In genomic region chr5:104072272-104072886, GRCm38 (mm10) we compare ENCODE assay signal across 10 mouse cellular contexts. TPM values are rescaled to one million over a fixed set of nuclear protein-coding genes. Genes with fewer than 3 reads are reported as not detected.
DNase-seq lines count a peak whose midpoint lies in the region; ATAC-seq and TF ChIP-seq lines count a peak whose summit lies in the region.
"Had no signal": no experiment of that assay in that cellular context is flagged by ENCODE, and none has a peak within 500 bp of the region (broad histone marks: within the 10 kb centered on the region; RNA-seq: fewer than 3 reads in every experiment).

No protein-coding gene starts in this region.

- H3K4me3 ChIP-seq in testis, adult 2 months (ENCODE audit: control insufficient read depth, low read depth, low read length): no peak overlapping the region; the same call in 1 of the 2 replicates
- no peak overlapping the region for H3K4me3 ChIP-seq in heart, embryonic 16.5 days (ENCODE audit: low read length)
- no peak overlapping the region for H3K4me3 ChIP-seq in liver, postnatal 0 days (ENCODE audit: low read depth, low read length)
- no peak overlapping the region for H3K4me3 ChIP-seq in left cerebral cortex, adult 2 months

- H3K4me1 ChIP-seq in testis, adult 2 months (ENCODE audit: control insufficient read depth, insufficient read depth, low read length): peaks cover 5% of the 10 kb centered on the region
- H3K4me1 ChIP-seq in heart, embryonic 16.5 days (ENCODE audit: control insufficient read depth, insufficient read depth, low read length): no peaks in the 10 kb centered on the region
- no peaks in the 10 kb centered on the region for H3K4me1 ChIP-seq in liver, postnatal 0 days (ENCODE audit: insufficient read depth)

- peak; percentile 92 for ATAC-seq in heart, embryonic 16.5 days (replicated peaks; ENCODE audit: extremely low read depth, insufficient read depth, low FRiP score)
- ATAC-seq in liver, postnatal 0 days: peak; percentile 57
- no peak for ATAC-seq in erythroid progenitor cell, adult 5-6 weeks (replicated peaks; ENCODE audit: low FRiP score, poor library complexity, severe bottlenecking)
- ATAC-seq: activated CD4-positive, CD25-positive, alpha-beta regulatory T cell, adult 4 months had no signal

- H3K27ac ChIP-seq in testis, adult 2 months (ENCODE audit: control insufficient read depth, insufficient read depth, low read depth, low read length): peak overlapping the region; percentile 27; the same call in 1 of the 2 replicates
- peak overlapping the region; percentile 58 for H3K27ac ChIP-seq in heart, embryonic 16.5 days (ENCODE audit: low read length)
- H3K27ac ChIP-seq in liver, postnatal 0 days (ENCODE audit: low read depth): no peak overlapping the region; the same call in 1 of the 2 replicates
- H3K27ac ChIP-seq in left cerebral cortex, adult 2 months: no peak overlapping the region

- H3K9me3 ChIP-seq in heart, embryonic 16.5 days (replicated peaks; ENCODE audit: control insufficient read depth, low read length): no peaks in the 10 kb centered on the region
- no peaks in the 10 kb centered on the region for H3K9me3 ChIP-seq in liver, postnatal 0 days (ENCODE audit: low read length)

- DNase-seq in testis, postnatal 14 days (ENCODE audit: low spot score): no peak
- no peak for DNase-seq in liver, postnatal 0 days
- no peak for DNase-seq in left cerebral cortex, adult 8-10 months (ENCODE audit: low spot score in 2 of 2)
- DNase-seq in left cerebral cortex, adult 2 months (ENCODE audit: extremely low spot score in 1 of 2, low spot score in 2 of 2): no peak
- DNase-seq in ovary, postnatal 14 days (ENCODE audit: low spot score): no peak

- intact Hi-C loops in left cerebral cortex, adult 2 months (cut with DNase I): loop anchor here (5.0 kb wide), 1 partner anchor 265 kb away; no protein-coding TSS in a partner anchor

- no peak for TF ChIP-seq CTCF in testis, adult 2 months (IDR thresholded peaks at IDR 0.05; ENCODE audit: control insufficient read depth, insufficient read depth, insufficient replicate concordance, low read depth, low read length)
- TF ChIP-seq CTCF in liver, postnatal 0 days (IDR thresholded peaks at IDR 0.05; ENCODE audit: low read depth): no peak
- TF ChIP-seq CTCF in left cerebral cortex, adult 2 months (IDR thresholded peaks at IDR 0.05): no peak

- no peak for TF ChIP-seq EP300 in liver, postnatal 0 days (IDR thresholded peaks at IDR 0.05; ENCODE audit: low read depth)

- H3K4me2 ChIP-seq in heart, embryonic 16.5 days (ENCODE audit: low read depth, low read length): peak overlapping the region; percentile 31; the same call in 1 of the 2 replicates
- H3K4me2 ChIP-seq in liver, postnatal 0 days (ENCODE audit: low read depth, low read length): no peak overlapping the region

- 32% methylated on average over 6 of the region's 8 CpGs for WGBS in heart, embryonic 16.5 days
- WGBS in liver, postnatal 0 days (ENCODE audit: insufficient replicate concordance): 38% methylated on average over 6 of the region's 8 CpGs

- no peak overlapping the region for H3K9ac ChIP-seq in heart, embryonic 16.5 days (ENCODE audit: low read length)
- H3K9ac ChIP-seq in liver, postnatal 0 days (replicated peaks): no peak overlapping the region

- no peaks in the 10 kb centered on the region for H3K27me3 ChIP-seq in testis, adult 2 months (ENCODE audit: control insufficient read depth, insufficient read depth, low read length)
- H3K27me3 ChIP-seq in heart, embryonic 16.5 days (ENCODE audit: control insufficient read depth, insufficient read depth, low read length): no peaks in the 10 kb centered on the region
- H3K27me3 ChIP-seq in liver, postnatal 0 days (ENCODE audit: insufficient read depth, low read length): peaks cover 14% of the 10 kb centered on the region; the same call in 1 of the 2 replicates

- H3K36me3 ChIP-seq in testis, adult 2 months (ENCODE audit: control insufficient read depth, insufficient read depth, low read length): no peaks in the 10 kb centered on the region
- no peaks in the 10 kb centered on the region for H3K36me3 ChIP-seq in heart, embryonic 16.5 days (ENCODE audit: control insufficient read depth, insufficient read depth)
- no peaks in the 10 kb centered on the region for H3K36me3 ChIP-seq in liver, postnatal 0 days (replicated peaks; ENCODE audit: insufficient read depth, low read length)

- no peak for TF ChIP-seq POLR2A in testis, adult 2 months (IDR thresholded peaks at IDR 0.05; ENCODE audit: control insufficient read depth, low read depth, low read length)

RNA-seq across cellular contexts. Expression of gene Gm17660, which starts 5.0 kb away (rescaled TPM):
- 0.26 and 0.62 TPM in 2 replicates for polyA plus RNA-seq in testis, adult 2 months (2012; rRNA removed)
- not detected in 2 replicates for polyA plus RNA-seq in heart, embryonic 16.5 days (2015; fragmentation: Nextera tagmentation; extraction: Ambion mirVana)
- not detected in 2 replicates for polyA plus RNA-seq in liver, postnatal 0 days (2015; fragmentation: Nextera tagmentation; extraction: Ambion mirVana)
- not detected for total RNA-seq in left cerebral cortex, adult 8-10 months (2022)
- not detected in 2 replicates for total RNA-seq in erythroid progenitor cell, adult 5-6 weeks (2015; ENCODE audit: low replicate concordance)
- total RNA-seq in erythroid progenitor cell, adult 5-6 weeks (2017; ENCODE audit: low replicate concordance): not detected in 2 replicates
- not detected for total RNA-seq in left cerebral cortex, adult 2 months (2021)
- total RNA-seq: left cerebral cortex, postnatal 10 days had no signal
- polyA plus RNA-seq: activated CD4-positive, CD25-positive, alpha-beta regulatory T cell, adult 4 months had no signal

RNA-seq across cellular contexts. Expression of gene Nudt9, which starts 26.3 kb away (rescaled TPM):
- polyA plus RNA-seq in testis, adult 2 months (2012; rRNA removed): 170 and 195 TPM in 2 replicates
- polyA plus RNA-seq in heart, embryonic 16.5 days (2015; fragmentation: Nextera tagmentation; extraction: Ambion mirVana): 54.0 and 55.7 TPM in 2 replicates
- 48.5 and 48.7 TPM in 2 replicates for polyA plus RNA-seq in liver, postnatal 0 days (2015; fragmentation: Nextera tagmentation; extraction: Ambion mirVana)
- total RNA-seq in left cerebral cortex, adult 8-10 months (2022): 10 to 100 TPM; 62.8 to 69.5 (median 65.8) TPM
- 51.6 and 69.9 TPM in 2 replicates for total RNA-seq in erythroid progenitor cell, adult 5-6 weeks (2015; ENCODE audit: low replicate concordance)
- 59.2 and 61.9 TPM in 2 replicates for total RNA-seq in erythroid progenitor cell, adult 5-6 weeks (2017; ENCODE audit: low replicate concordance)
- 10 to 100 TPM; 66.1 to 68.4 TPM for total RNA-seq in left cerebral cortex, adult 2 months (2021)

RNA-seq across cellular contexts. Expression of gene Sparcl1, which starts 41.2 kb away (rescaled TPM):
- polyA plus RNA-seq in testis, adult 2 months (2012; rRNA removed): 15.8 and 23.1 TPM in 2 replicates
- 131 and 161 TPM in 2 replicates for polyA plus RNA-seq in heart, embryonic 16.5 days (2015; fragmentation: Nextera tagmentation; extraction: Ambion mirVana)
- polyA plus RNA-seq in liver, postnatal 0 days (2015; fragmentation: Nextera tagmentation; extraction: Ambion mirVana): 5.2 and 6.3 TPM in 2 replicates
- total RNA-seq in left cerebral cortex, adult 8-10 months (2022): 1,000 to 10,000 TPM; 1,561 to 1,708 (median 1,583) TPM
- not detected in 2 replicates for total RNA-seq in erythroid progenitor cell, adult 5-6 weeks (2015; ENCODE audit: low replicate concordance)
- total RNA-seq in erythroid progenitor cell, adult 5-6 weeks (2017; ENCODE audit: low replicate concordance): not detected in 2 replicates
- total RNA-seq in left cerebral cortex, adult 2 months (2021): 1,000 to 10,000 TPM; 1,525 to 1,546 TPM
- polyA plus RNA-seq: activated CD4-positive, CD25-positive, alpha-beta regulatory T cell, adult 4 months had no signal

RNA-seq across cellular contexts. Expression of gene Hsd17b11, which starts 50.7 kb away (rescaled TPM):
- 5.1 and 5.5 TPM in 2 replicates for polyA plus RNA-seq in testis, adult 2 months (2012; rRNA removed)
- 3.3 and 3.5 TPM in 2 replicates for polyA plus RNA-seq in heart, embryonic 16.5 days (2015; fragmentation: Nextera tagmentation; extraction: Ambion mirVana)
- polyA plus RNA-seq in liver, postnatal 0 days (2015; fragmentation: Nextera tagmentation; extraction: Ambion mirVana): 26.7 and 27.1 TPM in 2 replicates
- total RNA-seq in left cerebral cortex, adult 8-10 months (2022): 10 to 100 TPM; 52.4 to 53.9 (median 52.8) TPM
- total RNA-seq in erythroid progenitor cell, adult 5-6 weeks (2015; ENCODE audit: low replicate concordance): 10.8 and 18.0 TPM in 2 replicates
- total RNA-seq in erythroid progenitor cell, adult 5-6 weeks (2017; ENCODE audit: low replicate concordance): 4.7 and 9.0 TPM in 2 replicates
- total RNA-seq in left cerebral cortex, adult 2 months (2021): 10 to 100 TPM; 42.3 to 42.7 TPM

Comparison
In these comparisons a context has a peak if more than half of its experiments do, and no peak if none do; other contexts are left out.
1. H3K27ac ChIP-seq: peak in testis, adult 2 months (single experiment) and heart, embryonic 16.5 days (single experiment); none in liver, postnatal 0 days (single experiment) and left cerebral cortex, adult 2 months (single experiment).
2. RNA of gene Sparcl1, which starts 41.2 kb away (total RNA-seq): 1,561 to 1,708 TPM in left cerebral cortex, adult 8-10 months and 1,525 to 1,546 TPM in left cerebral cortex, adult 2 months; not detected in erythroid progenitor cell, adult 5-6 weeks; every median in the first group is over 1,000 times any median in the second.